Mouse (Mus musculus) CH12.LX (cell line): ENCODE data around the gene 2900026A02Rik. TPM values are rescaled to one million over a fixed set of nuclear protein-coding genes. Genes with fewer than 3 reads are reported as not detected.

ENCODE experiments used
- DNase-seq: peaks from one replicate; pipeline ENCODE4 v3.0.0-alpha.2; 2013; ENCODE audit errors: extremely low read depth
- H3K27ac ChIP-seq: 2 replicates; pipeline ENCODE4 v1.5.1; 2012; ENCODE audit warnings: low read depth, mild to moderate bottlenecking, control low read depth, moderate library complexity; ENCODE audit not compliant: insufficient read depth
- H3K27me3 ChIP-seq: replicated peaks from 2 replicates; pipeline ENCODE3; 2012; ENCODE audit warnings: inconsistent platforms
- H3K36me3 ChIP-seq, 2 experiments: replicated peaks in 1 of 2; 2 replicates each; pipeline versions ENCODE3 to v1.6.1; 2012; ENCODE audit warnings: inconsistent platforms in 1 of 2, low read length in 1 of 2, mild to moderate bottlenecking in 1 of 2, mixed read lengths in 1 of 2, moderate library complexity in 1 of 2; ENCODE audit not compliant: control insufficient read depth in 1 of 2, insufficient read depth in 1 of 2
- H3K4me1 ChIP-seq, 2 experiments: 2 replicates each; pipeline ENCODE4 v1.6.1; 2012; ENCODE audit warnings: inconsistent platforms in 1 of 2, moderate library complexity in 1 of 2; ENCODE audit not compliant: insufficient read depth in 2 of 2, control insufficient read depth in 1 of 2
- H3K4me2 ChIP-seq: 2 replicates; pipeline ENCODE4 v1.6.1; 2012; ENCODE audit warnings: low read depth, mild to moderate bottlenecking, control low read depth; ENCODE audit not compliant: poor library complexity, insufficient read depth, severe bottlenecking
- H3K4me3 ChIP-seq, 3 experiments: fragments of 150-350 bp in 1 of 3; sonication (generic) in 1 of 3; replicated peaks in 1 of 3; 2 replicates each; pipeline versions ENCODE3 to v1.5.1; 2011 to 2012; ENCODE audit warnings: low read depth in 2 of 3, low read length in 2 of 3, mild to moderate bottlenecking in 2 of 3, moderate library complexity in 2 of 3, control low read depth in 1 of 3, improper control_type of control experiment in 1 of 3, inconsistent platforms in 1 of 3, mixed read lengths in 1 of 3; ENCODE audit not compliant: poor library complexity in 1 of 3
- H3K79me2 ChIP-seq: replicated peaks from 2 replicates; pipeline ENCODE4 v1.6.1; 2012; ENCODE audit warnings: mild to moderate bottlenecking, moderate library complexity; ENCODE audit not compliant: control insufficient read depth, poor library complexity, insufficient read depth, severe bottlenecking; ENCODE audit errors: extremely low read depth
- H3K9ac ChIP-seq: 2 replicates; pipeline ENCODE4 v1.6.1; 2012; ENCODE audit warnings: low read depth, mild to moderate bottlenecking, control low read depth, moderate library complexity; ENCODE audit not compliant: insufficient read depth
- H3K9me3 ChIP-seq: replicated peaks from 2 replicates; pipeline ENCODE3; 2012; ENCODE audit warnings: low read length, inconsistent platforms, mixed read lengths
- CHD1 ChIP-seq: IDR thresholded peaks from 2 replicates; pipeline ENCODE4 v1.6.1; 2012; ENCODE audit warnings: low read depth, low read length, improper control_type of control experiment, inconsistent platforms
- CTCF ChIP-seq, 2 experiments: IDR thresholded peaks in 1 of 2; conservative IDR thresholded peaks in 1 of 2; 2 replicates each; pipeline ENCODE4 v1.5.1; 2011 to 2012; ENCODE audit warnings: low read depth in 2 of 2, low read length in 2 of 2, improper control_type of control experiment in 1 of 2, inconsistent platforms in 1 of 2, mild to moderate bottlenecking in 1 of 2, moderate library complexity in 1 of 2
- ELF1 ChIP-seq: IDR thresholded peaks from 2 replicates; pipeline ENCODE4 v1.6.1; 2014; ENCODE audit warnings: low read depth, mild to moderate bottlenecking, inconsistent platforms, low read length, improper control_type of control experiment
- EP300 ChIP-seq: IDR thresholded peaks from 2 replicates; pipeline ENCODE4 v1.6.1; 2011; ENCODE audit warnings: low read length, improper control_type of control experiment
- HCFC1 ChIP-seq: IDR thresholded peaks from 2 replicates; pipeline ENCODE4 v1.6.1; 2012; ENCODE audit warnings: low read depth, mild to moderate bottlenecking, inconsistent platforms, low read length, improper control_type of control experiment
- IRF4 ChIP-seq: IDR thresholded peaks from 2 replicates; pipeline ENCODE4 v1.6.1; 2014; ENCODE audit warnings: low read depth, mild to moderate bottlenecking, inconsistent platforms, low read length, improper control_type of control experiment
- MAFK ChIP-seq: IDR thresholded peaks from 2 replicates; pipeline ENCODE4 v1.6.1; 2011; ENCODE audit warnings: low read length, improper control_type of control experiment; ENCODE audit not compliant: insufficient replicate concordance
- MAZ ChIP-seq: IDR thresholded peaks from 2 replicates; pipeline ENCODE4 v1.6.1; 2012; ENCODE audit warnings: low read depth, mild to moderate bottlenecking, inconsistent platforms, low read length, improper control_type of control experiment, moderate library complexity
- MYC ChIP-seq: IDR thresholded peaks from 2 replicates; pipeline ENCODE4 v1.6.1; 2011; ENCODE audit warnings: low read depth, mild to moderate bottlenecking, improper control_type of control experiment, low read length
- NRF1 ChIP-seq: IDR thresholded peaks from 2 replicates; pipeline ENCODE4 v1.6.1; 2014; ENCODE audit warnings: low read depth, mild to moderate bottlenecking, inconsistent platforms, low read length, improper control_type of control experiment, moderate library complexity
- POLR2A ChIP-seq: IDR thresholded peaks from 2 replicates; pipeline ENCODE4 v1.6.1; 2011; ENCODE audit warnings: low read depth, mild to moderate bottlenecking, improper control_type of control experiment, low read length
- POLR2AphosphoS2 ChIP-seq: IDR thresholded peaks from 2 replicates; pipeline ENCODE4 v1.6.1; 2011; ENCODE audit warnings: low read depth, low read length, improper control_type of control experiment
- RAD21 ChIP-seq: IDR thresholded peaks from 2 replicates; pipeline ENCODE4 v1.6.1; 2011; ENCODE audit warnings: low read depth, mild to moderate bottlenecking, low read length, improper control_type of control experiment, moderate library complexity
- TCF12 ChIP-seq: IDR thresholded peaks from 2 replicates; pipeline ENCODE4 v1.6.1; 2014; ENCODE audit warnings: low read depth, mild to moderate bottlenecking, inconsistent platforms, low read length, improper control_type of control experiment
- USF1 ChIP-seq: IDR thresholded peaks from 2 replicates; pipeline ENCODE4 v1.6.1; 2014; ENCODE audit warnings: low read depth, mild to moderate bottlenecking, inconsistent platforms, low read length, improper control_type of control experiment
- USF2 ChIP-seq: conservative IDR thresholded peaks from 2 replicates; pipeline ENCODE4 v1.6.1; 2011; ENCODE audit warnings: low read depth, low read length, improper control_type of control experiment
- ZNF384 ChIP-seq: IDR thresholded peaks from 2 replicates; pipeline ENCODE4 v1.6.1; 2012; ENCODE audit warnings: low read depth, low read length, improper control_type of control experiment, inconsistent platforms
- dilution Hi-C: fragments of 300-500 bp; cut with MboI; formaldehyde crosslinking; loops from 2 replicates; pipeline ENCODE4 v1.14.3; 2020; ENCODE audit warnings: low sequenced_read_pairs; ENCODE audit not compliant: extremely low pct_unique_long_range_greater_than_20kb, extremely low pct_ligation_motif_present
- in situ Hi-C: fragments of 300-500 bp; cut with MboI; formaldehyde crosslinking; loops from 3 replicates; pipeline ENCODE4 v1.14.3; 2019; ENCODE audit warnings: low sequenced_read_pairs, low pct_ligation_motif_present, low pct_unique_long_range_greater_than_20kb, mixed read lengths
- polyA plus RNA-seq: library from polyadenylated mRNA; unstranded; fragments of >175 nt; gene quantifications from 2 replicates; pipeline ENCODE4 v1.2.1, GENCODE M21; 2012; ENCODE audit warnings: low read depth; ENCODE audit not compliant: insufficient read length
- total RNA-seq, 2 experiments: library from RNA; depleted of rRNA; stranded (reverse); fragments of 300-350 nt in 1 of 2; fragments of >200 nt in 1 of 2; gene quantifications; 2 replicates each; pipeline ENCODE4 v1.2.3; 2012 to 2014

The 2900026A02Rik gene
- 0.67 and 0.93 TPM in 2 replicates for total RNA-seq (2012; rRNA removed)
- total RNA-seq (2014; rRNA removed) = 0.76 and 0.85 TPM in 2 replicates
- polyA plus RNA-seq = 3.6 and 4.6 TPM in 2 replicates

- peaks cover 0 to 3% of the 10 kb centered on the region in 2 experiments; a peak in 2 of 4 replicates for H3K4me1 ChIP-seq
- in situ Hi-C loops (no loop called here), dilution Hi-C loops (no loop called here)
- no peak within 1 kb of the TSS for H3K9ac ChIP-seq
- no peaks in the 10 kb centered on the region for H3K79me2 ChIP-seq
- H3K9me3 ChIP-seq = peaks cover 10% of the 10 kb centered on the region
- H3K36me3 ChIP-seq = no peaks in the 10 kb centered on the region
- peaks cover 10% of the 10 kb centered on the region for H3K27me3 ChIP-seq
- no peak within 1 kb of the TSS for H3K4me2 ChIP-seq
- no peak within 1 kb of the TSS for H3K4me3 ChIP-seq
- no peak for DNase-seq
- no peak for TF ChIP-seq POLR2AphosphoS2
- no peak for TF ChIP-seq TCF12
- TF ChIP-seq EP300 = no peak
- no peak for TF ChIP-seq MAFK
- no peak for TF ChIP-seq HCFC1
- no peak for TF ChIP-seq USF1
- TF ChIP-seq CHD1 = no peak
- TF ChIP-seq MAZ = no peak
- no peak for TF ChIP-seq USF2
- TF ChIP-seq ELF1 = no peak
- H3K27ac ChIP-seq = no peak within 1 kb of the TSS
Observed at GRCm38 (mm10) chr5:113221147-113221865, at the start of gene 2900026A02Rik. TSS of gene 2900026A02Rik (minus strand) at chr5:113221236.

- no peak for TF ChIP-seq RAD21
- 0 out of 4 replicates have a peak, but pooled peaks of 1 of the 2 experiments have one; percentile 15 for TF ChIP-seq CTCF (conservative IDR thresholded peaks at IDR 0.05 in 1 of 2, IDR thresholded peaks at IDR 0.05 in 1 of 2; ENCODE audit: low read depth in 2 of 2, low read length in 2 of 2)
- peaks cover 10% of the 10 kb centered on the region for H3K27me3 ChIP-seq
- H3K36me3 ChIP-seq = no peaks in the 10 kb centered on the region
- peaks cover 6% of the 10 kb centered on the region for H3K9me3 ChIP-seq
- H3K4me2 ChIP-seq = no peak overlapping the region
- dilution Hi-C loops (no loop called here), in situ Hi-C loops (no loop called here)
- H3K27ac ChIP-seq = no peak overlapping the region
- no peaks in the 10 kb centered on the region for H3K79me2 ChIP-seq
- DNase-seq = no peak
- H3K4me3 ChIP-seq = no peak overlapping the region
- H3K9ac ChIP-seq = no peak overlapping the region
- H3K4me1 ChIP-seq = no peaks in the 10 kb centered on the region
Observed at GRCm38 (mm10) chr5:113270043-113270442, 49.0 kb upstream of the 2900026A02Rik start.

- Histone ChIP-seq H3K9me3 (peaks cover 12% of the 10 kb centered on the region), H3K4me2 (no peak overlapping the region), H3K79me2 (no peaks in the 10 kb centered on the region), H3K4me1 (no peaks in the 10 kb centered on the region), H3K27me3 (peaks cover 9% of the 10 kb centered on the region), H3K36me3 (no peaks in the 10 kb centered on the region), H3K27ac (no peak overlapping the region), H3K9ac (no peak overlapping the region), H3K4me3 (no peak overlapping the region)
- in situ Hi-C loops (no loop called here), dilution Hi-C loops (no loop called here)
- DNase-seq = no peak
- TF ChIP-seq NRF1 (no peak), ZNF384 (no peak), IRF4 (no peak), POLR2A (no peak), POLR2AphosphoS2 (no peak), MYC (no peak)
Observed at GRCm38 (mm10) chr5:113268246-113268645, 47.2 kb upstream of the 2900026A02Rik start.
